In the genomic region with DNA sequence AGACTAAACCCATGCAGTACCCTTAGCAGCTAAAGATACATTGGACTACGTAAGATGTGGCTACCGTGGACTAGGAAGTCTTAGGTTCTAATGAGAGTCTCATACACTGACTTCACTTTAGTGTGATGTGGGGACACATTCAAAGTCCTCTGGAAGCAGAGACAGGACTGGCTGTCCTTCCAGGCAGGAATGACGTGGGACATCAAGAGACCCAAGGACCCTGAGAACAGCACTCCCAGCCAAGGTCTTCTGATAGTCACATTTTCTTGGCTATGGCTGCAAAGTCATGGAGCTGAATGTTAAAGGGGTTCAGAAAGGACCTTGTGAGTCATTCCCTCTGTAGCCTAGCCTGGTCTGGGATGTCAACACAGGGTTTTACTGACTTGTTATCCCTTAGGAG, we compare ENCODE assay signal across 25 mouse cellular contexts.
DNase-seq lines count a peak whose midpoint lies in the region; ATAC-seq lines count a peak whose summit lies in the region.
"Had no signal": no experiment of that assay in that cellular context is flagged by ENCODE, and none has a peak within 500 bp of the region (broad histone marks: within the 10 kb centered on the region; RNA-seq: fewer than 3 reads in every experiment).

No protein-coding gene starts in this region.

- ATAC-seq in heart, embryonic 12.5 days (ENCODE audit: insufficient number of reproducible peaks, low FRiP score): no peak
- ATAC-seq in forebrain, embryonic 12.5 days (ENCODE audit: low FRiP score): no peak
- ATAC-seq: forebrain, postnatal 0 days; intestine, embryonic 16.5 days; midbrain, embryonic 16.5 days had no signal

- 71% methylated on average over 3 of the region's 3 CpGs for WGBS in heart, embryonic 12.5 days
- WGBS in forebrain, embryonic 12.5 days: 90% methylated on average over 3 of the region's 3 CpGs

- peaks cover 7% of the 10 kb centered on the region for H3K4me1 ChIP-seq in heart, embryonic 12.5 days (replicated peaks)
- H3K4me1 ChIP-seq in forebrain, embryonic 12.5 days: no peaks in the 10 kb centered on the region
- H3K4me1 ChIP-seq: heart, embryonic 15.5 days had no signal

- no peaks in the 10 kb centered on the region; the same call in 1 of the 2 replicates for H3K27me3 ChIP-seq in heart, embryonic 12.5 days (replicated peaks)
- H3K27me3 ChIP-seq in forebrain, embryonic 12.5 days: no peaks in the 10 kb centered on the region
- H3K27me3 ChIP-seq: heart, embryonic 15.5 days; limb, embryonic 13.5 days; lung, embryonic 15.5 days had no signal

- intact Hi-C loops in heart, postnatal 14 days (cut with DNase I): loop anchor here (2.0 kb wide), 1 partner anchor 46 kb away; no protein-coding TSS in a partner anchor

- no peak overlapping the region for H3K4me3 ChIP-seq in heart, embryonic 12.5 days
- no peak overlapping the region for H3K4me3 ChIP-seq in forebrain, embryonic 12.5 days (replicated peaks)
- H3K4me3 ChIP-seq: erythroblast, embryonic 14.5 days; heart, embryonic 15.5 days; limb, embryonic 13.5 days; lung, embryonic 15.5 days had no signal

- no peak overlapping the region for H3K27ac ChIP-seq in heart, embryonic 12.5 days (ENCODE audit: poor library complexity, severe bottlenecking)
- no peak overlapping the region for H3K27ac ChIP-seq in forebrain, embryonic 12.5 days
- H3K27ac ChIP-seq: heart, embryonic 15.5 days; limb, embryonic 13.5 days; lung, embryonic 15.5 days had no signal

- DNase-seq in heart, adult 11 months: peak; percentile 99
- DNase-seq in adrenal gland, adult 2 months: peak; percentile 82
- DNase-seq in adrenal gland, postnatal 25 days: peak; percentile 8
- DNase-seq in heart, postnatal 14 days: peak; percentile 16 to 52
- no peak for DNase-seq in layer of hippocampus, adult 11-12 months (ENCODE audit: low spot score)
- DNase-seq: cerebellum, adult 11-12 months; kidney, adult 8-10 months; kidney, postnatal 10 days; layer of hippocampus, adult 9-11 months; lung, postnatal 36 days; right cerebral cortex, postnatal 25 days; spleen, adult 18-20 months; thymus, postnatal 14 days had no signal

- H3K4me2 ChIP-seq in heart, embryonic 12.5 days: no peak overlapping the region
- no peak overlapping the region for H3K4me2 ChIP-seq in forebrain, embryonic 12.5 days
- H3K4me2 ChIP-seq: heart, embryonic 15.5 days; limb, embryonic 13.5 days; liver, embryonic 11.5 days; lung, embryonic 15.5 days; midbrain, embryonic 11.5 days had no signal

- H3K36me3 ChIP-seq in heart, embryonic 12.5 days: no peaks in the 10 kb centered on the region
- H3K36me3 ChIP-seq in forebrain, embryonic 12.5 days (replicated peaks): no peaks in the 10 kb centered on the region
- H3K36me3 ChIP-seq: G1E; heart, embryonic 15.5 days; limb, embryonic 13.5 days; lung, embryonic 15.5 days had no signal

- no peak overlapping the region for H3K9ac ChIP-seq in heart, embryonic 12.5 days
- H3K9ac ChIP-seq in forebrain, embryonic 12.5 days: no peak overlapping the region
- H3K9ac ChIP-seq: forebrain, postnatal 0 days; heart, embryonic 15.5 days; limb, embryonic 13.5 days; lung, embryonic 15.5 days had no signal

- H3K9me3 ChIP-seq in heart, embryonic 12.5 days (replicated peaks): no peaks in the 10 kb centered on the region
- no peaks in the 10 kb centered on the region for H3K9me3 ChIP-seq in forebrain, embryonic 12.5 days
- H3K9me3 ChIP-seq: heart, embryonic 15.5 days; limb, embryonic 13.5 days; lung, embryonic 15.5 days had no signal
